Mouse (Mus musculus): ENCODE results near the gene Uck2.

The Uck2 gene

DNA sequence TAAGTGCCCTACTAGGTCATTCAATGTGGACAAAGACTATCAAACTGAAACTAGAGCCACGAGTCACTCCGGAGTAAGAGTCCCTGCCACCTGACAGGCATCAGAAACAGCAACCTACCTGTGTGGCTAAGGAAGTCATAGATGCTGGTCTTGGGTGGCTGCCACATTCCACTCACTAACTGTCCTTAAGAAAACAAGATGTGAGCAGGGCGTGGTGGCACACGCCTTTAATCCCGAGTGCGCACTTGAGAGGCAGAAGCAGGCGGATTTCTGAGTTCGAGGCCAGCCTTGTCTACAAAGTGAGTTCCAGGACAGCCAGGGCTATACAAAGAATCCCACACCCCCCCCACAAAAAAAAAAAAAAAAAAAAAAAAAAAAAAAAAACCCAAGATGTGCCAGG is 35.2 kb downstream of the Uck2 start:
- no peak for DNase-seq

DNA sequence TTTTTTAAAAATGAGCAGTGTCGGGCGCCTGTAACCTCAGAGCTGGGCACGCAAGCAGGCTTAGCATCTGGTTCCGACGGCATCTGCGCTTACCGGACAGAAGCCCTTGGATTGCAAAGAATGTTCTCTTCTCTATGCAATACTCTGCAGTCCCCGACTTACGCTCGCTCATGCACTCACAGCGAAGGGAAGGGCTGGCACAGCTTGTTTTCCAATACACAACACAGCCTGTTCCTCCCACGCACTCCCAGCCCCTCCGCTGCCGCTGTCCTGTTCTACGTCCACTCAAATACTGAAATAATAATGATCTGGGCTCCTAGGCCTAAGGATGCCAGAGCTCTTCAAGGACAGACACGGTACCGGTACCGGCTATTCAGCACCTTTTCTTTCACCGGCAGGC is 35.9 kb downstream of the Uck2 start:
- DNase-seq, result no peak

DNA sequence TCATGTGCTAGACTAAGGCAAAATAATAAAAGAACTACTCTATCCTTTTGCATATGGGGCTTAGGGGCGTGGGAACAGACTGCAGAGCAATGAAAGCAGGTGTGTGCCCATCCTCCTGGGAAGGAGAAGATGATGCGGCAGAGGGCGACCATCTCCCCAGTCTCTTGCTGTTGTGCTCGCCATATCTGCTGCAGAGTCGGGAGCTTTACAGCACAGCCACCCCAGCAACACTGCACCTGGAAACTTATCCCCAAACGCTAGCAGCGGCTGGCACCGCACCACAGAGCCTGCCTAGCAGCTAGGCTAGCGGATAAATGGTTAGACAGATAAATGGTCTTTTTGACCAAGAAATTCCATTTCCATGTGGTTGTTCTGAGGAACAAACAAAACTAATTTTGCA is 37.2 kb downstream of the Uck2 start:
- DNase-seq, result no peak

DNA sequence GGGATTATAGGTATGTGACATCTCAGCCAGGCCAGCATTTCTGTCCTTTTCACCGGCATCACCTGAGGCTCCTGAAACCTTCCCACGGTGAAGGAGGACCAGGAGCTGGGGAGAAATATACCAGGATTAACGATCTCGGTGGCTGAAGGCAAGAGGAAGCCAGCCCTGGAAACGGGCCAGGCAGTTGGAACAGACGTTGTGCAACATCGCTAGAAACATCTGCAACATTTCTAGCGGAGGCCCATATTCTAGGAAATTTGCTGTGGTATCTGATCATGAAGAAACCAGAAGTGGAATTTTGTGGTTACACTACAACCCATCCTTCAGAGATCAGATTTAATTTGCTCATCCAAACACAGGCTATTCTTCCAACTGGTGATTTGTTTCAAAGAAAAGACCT is 38.1 kb downstream of the Uck2 start:
- DNase-seq, result no peak

DNA sequence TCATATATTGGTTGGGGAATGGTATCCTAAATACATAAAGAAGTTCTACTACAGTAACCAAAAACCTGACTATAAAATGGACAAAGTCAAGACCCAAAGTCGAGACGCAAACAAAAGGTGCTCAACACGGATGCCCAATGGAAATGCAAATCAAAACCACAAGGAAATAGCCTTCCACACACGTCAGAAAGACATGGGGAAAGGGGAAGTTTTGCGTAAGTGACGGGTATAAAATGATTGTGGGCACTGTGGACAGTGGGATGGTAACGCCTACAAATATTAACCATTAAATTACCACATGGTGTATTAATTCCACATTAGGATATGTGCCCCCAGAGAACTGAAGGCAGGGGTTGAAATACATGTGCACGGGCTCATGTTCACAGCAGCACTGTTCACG is 38.8 kb downstream of the Uck2 start:
- no peak for DNase-seq

DNA sequence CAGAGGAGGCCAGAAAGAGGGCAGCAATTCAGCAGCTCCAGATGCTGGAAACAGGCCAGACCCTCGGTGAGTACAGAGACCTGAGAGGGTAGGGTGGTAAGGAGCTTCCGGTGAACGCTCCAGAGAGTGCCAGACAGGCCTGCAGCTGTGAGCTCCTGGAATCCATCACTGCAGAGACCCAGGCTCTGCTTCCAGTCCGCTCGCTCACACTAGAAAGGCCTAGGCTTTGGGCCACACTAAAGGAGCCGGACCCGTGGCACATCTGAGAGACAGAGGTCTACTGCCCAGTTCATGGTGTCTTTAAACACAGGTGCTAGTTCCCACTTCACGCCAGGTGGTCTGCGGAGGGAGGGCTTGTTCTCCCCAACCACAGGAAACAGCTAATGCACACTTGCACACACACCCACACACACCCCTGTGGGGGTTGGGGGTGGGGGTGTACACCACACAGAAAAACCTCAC is 39.9 kb downstream of the Uck2 start:
- DNase-seq, result no peak

DNA sequence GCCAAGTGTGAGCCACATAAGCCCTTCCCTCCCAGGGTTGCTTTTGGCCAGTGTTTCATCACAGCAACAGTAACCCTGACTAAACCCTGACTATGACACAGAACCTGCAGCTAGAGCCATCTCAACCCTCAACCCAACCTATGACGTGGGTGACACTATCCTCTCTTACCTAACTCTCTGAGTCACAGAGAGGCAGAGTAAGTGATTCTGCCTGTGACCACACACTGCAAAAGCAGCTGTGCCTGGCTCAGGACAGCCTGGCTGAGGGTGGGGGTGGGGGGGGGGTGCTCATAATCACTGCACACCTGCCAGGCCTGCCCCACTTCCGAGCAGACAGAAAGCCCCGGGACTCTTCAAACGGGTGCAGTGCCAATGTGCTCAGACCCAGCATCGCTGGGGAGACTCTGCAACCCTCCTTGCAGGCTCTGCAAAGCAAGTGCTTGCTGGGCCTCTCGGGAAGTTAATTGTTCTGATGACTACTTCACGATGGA is 42.9 kb downstream of the Uck2 start:
- DNase-seq, result no peak

DNA sequence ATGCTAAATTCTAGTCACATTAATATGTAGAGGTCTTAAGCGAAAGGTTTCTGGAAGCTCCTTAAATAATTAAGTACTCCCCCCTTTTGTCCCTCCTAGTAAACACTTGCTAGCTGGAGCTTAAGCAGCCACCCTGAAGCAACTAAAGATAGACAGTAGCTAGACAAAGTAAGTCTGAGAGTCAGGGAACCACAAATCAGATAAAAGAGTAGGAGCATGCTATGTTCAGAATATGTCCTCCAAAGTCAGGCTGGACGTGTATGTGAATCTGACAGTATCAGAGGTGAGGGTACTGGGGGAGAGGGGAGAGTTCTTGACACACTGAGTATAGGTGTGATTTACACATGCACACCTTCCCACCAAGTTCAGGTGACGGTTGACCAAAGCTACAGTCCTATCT is 43.6 kb downstream of the Uck2 start:
- DNase-seq, result no peak

DNA sequence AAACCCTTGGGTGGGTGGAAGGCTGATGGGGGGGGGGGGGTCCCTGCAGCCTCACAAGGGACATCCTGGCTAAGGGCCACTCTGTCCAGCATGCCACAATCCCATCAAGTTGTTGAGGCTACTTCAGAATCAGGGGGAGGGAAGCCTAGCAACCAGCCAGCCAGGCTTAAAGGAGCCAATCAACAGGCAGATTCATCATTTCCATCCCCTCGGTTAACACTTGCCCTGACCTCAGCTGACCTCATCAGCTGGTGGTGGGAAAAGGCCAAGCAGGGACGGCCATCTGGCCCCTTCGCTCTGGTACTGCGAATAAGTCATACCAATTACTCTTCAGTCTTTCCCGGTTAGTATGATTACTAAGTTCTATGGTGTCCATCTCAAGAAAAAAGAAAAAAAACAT is 44.8 kb downstream of the Uck2 start:
- DNase-seq, result peak; percentile 63

DNA sequence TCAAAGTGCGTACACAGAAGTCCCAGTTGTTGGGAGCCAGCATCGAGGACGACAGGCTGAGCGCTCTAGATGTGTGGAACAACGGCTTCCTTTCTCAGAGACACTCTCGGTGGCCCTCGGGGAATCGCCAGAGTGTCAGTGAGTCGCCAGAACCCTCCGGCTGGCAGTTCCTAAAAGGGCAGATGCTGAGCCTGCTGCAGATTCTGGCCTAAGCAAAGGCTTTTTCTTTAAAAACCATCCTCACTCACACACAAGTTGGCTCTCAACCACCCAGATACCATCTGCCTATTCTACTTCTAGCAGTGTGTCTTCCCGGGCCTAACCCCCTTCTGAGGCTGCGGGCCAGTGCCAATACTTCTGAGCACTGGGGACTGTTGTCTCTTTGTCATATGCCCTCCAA is 45.2 kb downstream of the Uck2 start:
- peak; percentile 76 for DNase-seq

DNA sequence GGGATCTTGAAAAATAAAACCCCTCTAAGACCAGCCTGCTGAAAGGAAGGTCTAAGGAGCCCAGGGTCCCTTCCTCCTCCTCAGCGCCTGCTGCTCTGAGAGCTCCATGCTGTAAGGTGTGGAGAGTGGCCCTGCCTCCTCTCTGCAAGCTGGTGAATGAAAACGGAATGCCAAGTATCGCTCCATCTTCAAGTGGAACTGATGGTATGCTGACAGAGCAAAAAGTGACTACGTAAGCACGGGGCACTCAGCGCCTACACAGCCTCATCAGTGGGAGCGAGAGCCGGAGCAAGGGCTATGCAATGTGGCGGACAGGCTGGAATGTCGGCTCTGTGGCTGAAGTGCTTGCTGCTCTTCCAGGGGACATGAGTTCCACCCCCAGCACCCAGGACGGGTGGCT is 47.3 kb downstream of the Uck2 start:
- no peak for DNase-seq

DNA sequence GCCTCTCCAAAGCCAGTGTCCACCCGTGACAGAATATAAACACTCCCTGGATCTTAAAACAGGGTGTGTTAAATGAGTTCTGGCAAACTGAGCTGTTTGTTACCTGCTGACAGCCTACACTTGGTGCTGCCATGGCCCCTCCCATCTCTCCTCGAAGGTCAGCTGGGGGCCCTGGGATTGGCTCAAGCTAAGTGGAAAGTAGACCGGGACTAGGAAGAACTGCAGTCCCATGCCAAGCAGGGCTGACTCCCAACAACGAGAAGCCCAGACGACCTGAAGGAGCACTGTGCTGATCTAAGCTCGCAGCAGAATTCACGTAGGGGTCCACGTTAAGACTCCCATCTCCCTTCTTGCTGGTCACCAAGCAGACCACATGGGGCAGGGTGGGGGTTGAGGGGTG is 48.3 kb downstream of the Uck2 start:
- no peak for DNase-seq

DNA sequence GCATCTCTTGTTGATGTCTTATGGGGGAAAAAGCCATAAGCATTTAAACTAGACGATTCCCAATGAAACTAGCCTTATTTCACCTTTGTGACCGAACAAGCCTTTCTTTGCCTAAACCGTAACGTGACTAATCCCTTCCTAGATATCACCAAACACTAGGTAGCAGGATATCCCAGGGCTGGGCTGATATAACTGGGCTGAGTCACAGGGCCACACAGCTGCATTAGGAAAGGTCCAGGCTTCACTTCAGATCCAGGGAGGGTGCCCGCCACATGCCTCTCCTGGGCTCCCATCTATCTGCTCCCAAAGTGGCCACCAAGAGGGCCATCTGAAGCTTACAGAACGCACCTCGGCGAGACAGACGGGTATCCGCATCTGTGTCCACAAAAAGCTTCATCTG is 50.8 kb downstream of the Uck2 start:
- no peak for DNase-seq

DNA sequence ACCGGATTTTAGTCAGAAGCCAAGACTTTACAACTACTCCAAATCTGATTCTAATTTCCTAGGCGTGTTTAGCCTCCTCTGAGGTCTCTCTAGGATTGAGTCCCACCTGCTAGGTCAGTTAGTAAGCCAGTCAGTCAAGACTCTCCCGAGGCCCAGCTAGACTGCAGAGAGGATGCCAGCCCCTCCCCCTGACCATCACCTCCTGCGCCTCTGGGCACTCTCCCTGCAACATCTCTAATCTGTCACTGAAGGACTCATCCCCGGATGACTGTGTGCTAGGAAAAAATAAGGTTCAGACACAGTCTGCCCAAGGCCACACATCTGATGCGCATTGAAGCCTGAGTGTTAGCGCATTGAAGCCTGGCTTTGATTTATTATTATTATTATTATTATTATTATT is 52.2 kb downstream of the Uck2 start:
- DNase-seq, result no peak

DNA sequence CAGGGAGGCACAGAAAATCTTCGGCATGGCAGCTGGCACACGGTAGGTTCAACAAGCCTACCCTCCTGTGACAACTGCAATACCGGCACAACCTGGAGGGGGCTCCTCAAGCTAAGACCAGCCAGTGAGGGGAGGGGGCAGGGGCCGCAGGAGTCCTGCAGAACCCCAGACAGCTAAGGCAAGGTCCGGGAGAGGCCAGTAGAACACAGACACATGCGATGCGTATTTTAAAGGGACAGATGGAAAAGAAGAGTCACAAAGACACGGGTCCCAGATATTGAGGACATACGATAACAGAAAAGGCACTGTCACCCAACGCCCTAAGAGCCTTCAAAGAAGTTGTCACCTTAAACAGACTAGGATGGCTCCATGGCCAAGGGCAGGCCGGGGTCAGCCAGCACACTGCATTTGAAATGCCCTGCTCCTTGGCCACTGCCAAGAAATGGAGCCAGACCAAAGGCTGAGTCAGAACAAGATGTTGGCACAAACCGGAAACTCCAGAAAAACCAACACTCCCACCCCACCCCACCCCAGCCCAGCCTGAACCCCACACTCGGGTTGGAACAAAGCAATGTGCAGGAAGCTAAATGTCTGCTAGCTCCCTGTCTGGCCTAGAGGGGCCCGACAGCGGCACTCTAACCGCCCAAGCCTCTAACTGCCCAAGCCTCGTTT is 53.4 kb downstream of the Uck2 start:
- DNase-seq, result no peak

DNA sequence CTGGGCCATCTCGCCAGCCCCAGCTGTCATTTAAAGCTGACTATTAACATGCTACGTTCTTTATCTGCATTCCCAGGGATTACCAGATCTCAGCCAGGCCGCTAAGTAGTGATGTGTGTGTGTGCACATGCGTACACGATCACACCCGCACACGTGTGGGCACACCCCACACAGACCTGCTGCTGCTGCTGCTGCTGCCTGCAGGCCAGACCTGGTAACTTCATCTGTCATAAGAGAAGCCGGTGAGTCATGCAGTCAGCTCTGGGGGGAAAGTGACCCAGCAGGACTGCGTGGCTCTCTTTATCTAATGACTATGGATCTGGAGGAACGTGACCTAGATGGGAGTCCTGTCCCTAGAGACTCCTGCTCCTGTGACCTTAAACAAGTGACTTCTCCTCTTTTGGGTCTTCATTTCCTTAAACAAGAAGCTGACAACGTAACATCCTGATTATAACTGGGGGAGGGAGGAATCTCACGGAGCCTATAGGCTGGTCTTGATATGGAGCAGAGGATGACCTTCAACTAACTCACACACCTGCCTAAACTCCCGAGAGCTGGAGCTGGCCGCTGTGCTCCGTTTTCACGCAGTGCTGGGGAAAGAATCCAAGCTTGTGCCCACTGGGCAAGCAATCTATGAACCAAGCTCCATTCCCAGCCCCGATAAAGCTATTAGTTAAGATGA is 54.0 kb downstream of the Uck2 start:
- DNase-seq, result no peak

DNA sequence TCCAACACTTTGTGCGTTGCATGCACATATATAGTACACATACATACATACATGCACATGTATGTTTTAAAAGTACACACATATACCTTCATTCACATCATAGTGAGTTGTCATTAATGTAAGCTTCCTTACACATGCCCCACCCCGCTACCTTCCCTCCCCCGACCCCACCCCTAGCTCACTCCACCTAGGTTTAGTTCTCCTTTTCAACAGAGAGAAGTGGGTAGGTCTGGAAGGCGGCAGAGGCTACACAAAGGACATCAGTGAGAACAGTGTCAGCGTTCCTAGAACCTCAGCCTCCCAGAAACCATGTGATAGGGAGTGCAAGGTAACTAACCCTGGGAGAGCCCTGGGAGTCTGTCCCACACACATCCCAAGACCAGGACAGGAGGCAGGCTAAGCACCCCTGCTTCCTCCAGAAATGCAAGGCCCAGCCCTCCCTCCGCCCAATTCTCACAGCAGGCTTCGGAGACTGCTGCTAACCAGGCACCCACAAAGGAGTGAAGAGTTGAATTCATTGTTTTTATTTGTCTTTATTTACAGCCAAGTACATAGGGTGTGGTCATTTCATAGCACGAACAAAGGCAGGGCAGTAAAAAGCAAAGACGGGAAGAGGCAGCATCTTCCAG is 62.6 kb downstream of the Uck2 start:
- no peak for DNase-seq

DNA sequence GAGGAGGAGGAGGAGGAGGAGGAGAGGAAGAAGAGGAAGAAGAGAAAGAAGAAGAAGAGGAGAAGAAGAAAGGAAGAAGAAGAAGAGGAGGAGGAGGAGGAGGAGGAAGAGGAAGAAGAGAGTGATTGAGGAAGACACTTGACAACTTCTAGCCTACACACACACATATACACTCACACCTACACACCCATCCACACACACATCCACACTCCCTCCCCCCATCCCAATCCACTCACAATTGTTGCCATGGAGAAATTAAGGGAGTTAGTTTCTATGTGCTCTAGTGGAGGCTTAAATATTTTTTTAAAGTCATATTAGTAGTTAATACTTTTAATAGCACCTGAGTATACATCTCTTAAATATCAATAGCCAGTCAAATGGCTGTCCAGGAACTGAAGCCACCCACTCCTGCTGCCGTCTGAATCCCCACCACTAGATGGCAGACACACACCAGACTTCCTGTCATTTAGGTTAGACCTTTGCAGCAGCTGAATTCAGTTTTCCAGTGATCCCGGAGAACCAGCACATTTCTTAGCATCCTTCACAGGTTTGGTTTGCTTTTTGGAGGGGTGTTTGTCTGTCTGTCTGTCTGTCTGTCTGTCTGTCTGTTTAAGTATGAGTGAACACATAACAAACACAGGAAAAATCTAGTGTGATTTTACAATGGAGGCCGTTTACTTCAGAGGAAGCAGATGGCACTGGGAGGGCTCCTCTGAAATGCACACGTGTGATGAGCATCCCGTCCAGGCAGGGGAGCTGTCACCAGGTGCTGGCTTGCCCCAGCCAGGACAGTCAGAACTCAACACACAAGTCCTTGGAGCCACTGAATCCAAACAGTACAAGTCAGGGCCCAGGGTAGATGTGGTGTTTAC is 64.6 kb downstream of the Uck2 start:
- peak; percentile 83 for DNase-seq

DNA sequence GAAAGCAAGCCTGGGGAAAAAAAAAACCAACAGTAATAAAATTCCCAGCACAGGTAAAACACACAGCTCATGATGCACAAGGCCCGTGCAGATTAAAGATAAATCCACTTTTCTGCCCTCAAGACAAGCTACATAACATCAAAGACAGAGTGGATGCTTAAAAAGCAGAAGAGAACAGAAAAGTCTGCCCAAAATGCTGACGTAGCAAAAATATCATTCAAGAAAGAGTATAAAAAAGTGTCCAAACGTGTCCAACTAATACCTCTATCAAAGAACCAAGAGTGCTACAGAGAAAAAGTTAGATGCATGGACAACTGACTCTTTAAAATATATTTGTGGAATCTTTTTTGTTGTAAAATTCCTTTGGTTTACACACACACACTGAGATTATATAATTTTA is 69.7 kb downstream of the Uck2 start:
- no peak for DNase-seq

DNA sequence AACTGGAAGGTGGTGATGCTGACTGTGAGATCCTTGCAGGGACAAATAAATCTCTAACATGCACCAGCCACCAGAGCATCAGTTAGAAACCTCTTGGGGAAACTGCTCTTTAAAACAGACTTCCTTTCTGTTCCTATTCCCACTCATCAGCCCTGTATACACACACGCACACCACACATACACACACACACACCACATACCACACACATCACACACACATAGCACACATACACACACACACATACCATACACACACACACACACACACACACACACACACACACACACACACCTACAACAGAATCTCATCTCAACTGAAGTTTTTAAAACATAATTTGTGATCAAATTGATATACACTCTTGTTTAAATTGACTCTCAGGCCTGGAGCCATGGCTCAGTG is 72.4 kb downstream of the Uck2 start:
- no peak for DNase-seq

DNA sequence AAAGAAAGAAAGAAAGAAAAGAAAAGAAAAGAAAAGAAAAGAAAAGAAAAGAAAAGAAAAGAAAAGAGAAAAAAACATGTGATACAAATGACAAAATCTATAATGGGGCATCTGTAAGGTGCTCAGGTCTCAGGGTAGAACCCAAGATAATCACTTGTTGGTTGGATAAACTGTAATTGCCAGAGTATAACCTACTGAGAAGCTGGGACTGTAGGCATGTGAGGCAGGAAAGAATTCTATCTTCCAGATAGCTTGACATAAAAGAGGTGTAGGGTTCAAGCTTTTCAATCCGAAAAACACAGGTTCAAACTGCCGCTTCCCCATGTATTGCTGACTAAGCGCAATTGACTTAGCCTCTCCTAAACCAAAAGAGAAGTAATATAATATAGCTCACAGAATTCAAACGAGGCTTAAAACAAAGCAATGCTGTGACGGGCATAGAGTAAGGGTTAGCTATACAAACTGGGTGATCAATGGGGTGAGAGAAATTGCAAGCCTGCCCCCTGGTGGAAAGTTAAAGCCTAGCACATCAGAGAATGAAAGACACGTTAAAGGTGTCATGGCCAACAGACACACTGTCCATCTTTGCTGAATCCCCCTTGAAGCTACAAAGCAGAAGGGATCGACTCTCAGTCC is 73.0 kb downstream of the Uck2 start:
- peak; percentile 74 for DNase-seq

DNA sequence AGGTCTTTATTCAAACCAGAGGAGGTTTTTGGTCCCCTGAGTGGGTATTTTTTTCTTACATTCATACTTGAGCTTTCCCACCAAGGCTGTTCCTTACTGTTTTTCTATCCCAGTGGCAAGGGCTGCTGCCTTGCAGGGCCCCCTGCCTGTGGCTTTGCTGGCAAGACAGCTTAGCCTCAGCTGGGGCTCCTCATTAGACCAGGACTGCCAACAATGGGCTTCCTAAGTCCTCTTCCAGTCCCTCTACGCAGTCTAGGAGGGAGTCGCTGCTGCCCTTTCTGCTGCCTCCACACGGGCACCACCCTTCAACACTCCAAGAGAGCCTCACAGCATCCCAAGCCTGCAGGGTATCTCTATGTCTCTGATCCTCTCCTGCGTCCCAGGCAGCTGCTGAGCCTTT is 76.3 kb downstream of the Uck2 start:
- no peak for DNase-seq
